Mouse (Mus musculus) heart, postnatal 0 days (tissue): ENCODE measurements around the gene Dnajb13. TPM values are rescaled to one million over a fixed set of nuclear protein-coding genes. Genes with fewer than 3 reads are reported as not detected.

Source experiments
- ATAC-seq: fragments of 200-750 bp; cut with Nextera tagmentation; 2 replicates; pipeline ENCODE4 v1.8.0; 2017; ENCODE audit warnings: low read depth, moderate number of reproducible peaks, moderate library complexity; ENCODE audit not compliant: insufficient read depth
- DNase-seq: peaks from one replicate; pipeline ENCODE4 v3.0.0-alpha.2; 2016; ENCODE audit warnings: low spot score
- H3K27ac ChIP-seq: fragments of 300-500 bp; sonication (generic); 2 replicates; pipeline ENCODE4 v1.5.1; 2014; ENCODE audit warnings: low read depth, mild to moderate bottlenecking
- H3K27me3 ChIP-seq: fragments of 300-500 bp; sonication (generic); 2 replicates; pipeline ENCODE4 v1.6.1; 2014; ENCODE audit warnings: low read length, mixed read lengths; ENCODE audit not compliant: control insufficient read depth, insufficient read depth
- H3K36me3 ChIP-seq: fragments of 300-500 bp; sonication (generic); replicated peaks from 2 replicates; pipeline ENCODE4 v1.6.1; 2014; ENCODE audit warnings: low read length, mixed read lengths; ENCODE audit not compliant: control insufficient read depth, insufficient read depth
- H3K4me1 ChIP-seq: fragments of 300-500 bp; sonication (generic); 2 replicates; pipeline ENCODE4 v1.6.1; 2014; ENCODE audit warnings: antibody characterized with exemption; ENCODE audit not compliant: control insufficient read depth, insufficient read depth
- H3K4me2 ChIP-seq: fragments of 300-500 bp; sonication (generic); 2 replicates; pipeline ENCODE4 v1.6.1; 2014; ENCODE audit warnings: low read depth, mild to moderate bottlenecking, low read length, moderate library complexity
- H3K4me3 ChIP-seq: fragments of 300-500 bp; sonication (generic); 2 replicates; pipeline ENCODE4 v1.5.1; 2014; ENCODE audit warnings: low read depth, low read length
- H3K9ac ChIP-seq: fragments of 300-500 bp; sonication (generic); replicated peaks from 2 replicates; pipeline ENCODE4 v1.6.1; 2014; ENCODE audit warnings: low read depth, low read length, mixed read lengths
- H3K9me3 ChIP-seq: fragments of 300-500 bp; sonication (generic); replicated peaks from 2 replicates; pipeline ENCODE4 v1.6.1; 2016; ENCODE audit warnings: low read length; ENCODE audit not compliant: control insufficient read depth
- CTCF ChIP-seq: IDR thresholded peaks from 2 replicates; pipeline ENCODE4 v1.5.1; 2016; ENCODE audit warnings: antibody characterized with exemption, control low read depth, low read depth
- EP300 ChIP-seq: IDR thresholded peaks from 2 replicates; pipeline ENCODE4 v1.6.1; 2016; ENCODE audit warnings: antibody characterized with exemption, low read depth
- WGBS: fragments of 180-500 bp; shearing (Covaris S2); extraction: QIAGEN DNeasy Blood & Tissue Kit; methylation state at CpG from one replicate; pipeline ENCODE4 v1.1.7; 2014; 5-methylcytosine and 5-hydroxymethylcytosine counted together
- polyA plus RNA-seq: library from polyadenylated mRNA; unstranded; fragments of >200 nt; fragmentation: Nextera tagmentation; extraction: Ambion mirVana; gene quantifications from 2 replicates; pipeline ENCODE4 v1.2.1, GENCODE M21; 2015
- total RNA-seq: library from RNA; depleted of rRNA; stranded (reverse); fragments of >200 nt; gene quantifications from 2 replicates; pipeline ENCODE4 v1.2.3, GENCODE M21; 2014; ENCODE audit warnings: low replicate concordance

The Dnajb13 gene
- total and polyA plus RNA-seq, 2 experiments from 2014 or later = 0.07 TPM; not detected in 1

- DNase-seq = no peak
- H3K4me2 ChIP-seq = no peak overlapping the region
- H3K27me3 ChIP-seq = no peaks in the 10 kb centered on the region
- ATAC-seq = no peak
- no peak overlapping the region for H3K27ac ChIP-seq
- H3K4me3 ChIP-seq = no peak overlapping the region
- no peaks in the 10 kb centered on the region for H3K9me3 ChIP-seq
- TF ChIP-seq EP300 = no peak
- no peak for TF ChIP-seq CTCF
- no peak overlapping the region for H3K9ac ChIP-seq
- 71% methylated on average over 4 of the region's 4 CpGs for WGBS
- peaks cover 25% of the 10 kb centered on the region; the same call in 1 of the 2 replicates for H3K36me3 ChIP-seq
- peaks cover 21% of the 10 kb centered on the region for H3K4me1 ChIP-seq
Measured at GRCm38 (mm10) chr7:100497402-100497801, 17.4 kb downstream of the Dnajb13 start.

GRCm38 (mm10) chr7:100496791-100497190, 18.0 kb downstream of the Dnajb13 start:
- H3K9ac ChIP-seq = no peak overlapping the region
- no peaks in the 10 kb centered on the region for H3K27me3 ChIP-seq
- 93% methylated on average over 9 of the region's 9 CpGs for WGBS
- TF ChIP-seq EP300 = no peak
- TF ChIP-seq CTCF = no peak
- no peaks in the 10 kb centered on the region for H3K9me3 ChIP-seq
- peaks cover 25% of the 10 kb centered on the region; the same call in 1 of the 2 replicates for H3K36me3 ChIP-seq
- H3K4me1 ChIP-seq = peaks cover 21% of the 10 kb centered on the region
- DNase-seq = no peak
- H3K4me3 ChIP-seq = no peak overlapping the region
- no peak overlapping the region for H3K4me2 ChIP-seq
- no peak overlapping the region for H3K27ac ChIP-seq
- no peak for ATAC-seq

GRCm38 (mm10) chr7:100496371-100496770, 18.4 kb downstream of the Dnajb13 start:
- peaks cover 21% of the 10 kb centered on the region for H3K4me1 ChIP-seq
- H3K27ac ChIP-seq = peak overlapping the region; percentile 50
- peak overlapping the region; percentile 68; the same call in 1 of the 2 replicates for H3K4me2 ChIP-seq
- H3K27me3 ChIP-seq = no peaks in the 10 kb centered on the region
- H3K9me3 ChIP-seq = no peaks in the 10 kb centered on the region
- 0 out of 2 replicates have a peak overlapping the region, but pooled peaks have one; percentile 0 for H3K4me3 ChIP-seq
- DNase-seq (no peak), ATAC-seq (no peak)
- H3K9ac ChIP-seq = no peak overlapping the region
- no peak for TF ChIP-seq EP300
- TF ChIP-seq CTCF = no peak
- peaks cover 25% of the 10 kb centered on the region; the same call in 1 of the 2 replicates for H3K36me3 ChIP-seq
- 65% methylated on average over 6 of the region's 6 CpGs for WGBS

- peaks cover 21% of the 10 kb centered on the region for H3K4me1 ChIP-seq
- H3K9me3 ChIP-seq = no peaks in the 10 kb centered on the region
- peak; percentile 88 for DNase-seq
- peak; percentile 78 for ATAC-seq
- peak overlapping the region; percentile 56 for H3K4me3 ChIP-seq
- peak overlapping the region; percentile 30 for H3K9ac ChIP-seq
- H3K27ac ChIP-seq = peak overlapping the region; percentile 80
- WGBS = 28% methylated on average over 11 of the region's 11 CpGs
- peaks cover 25% of the 10 kb centered on the region; the same call in 1 of the 2 replicates for H3K36me3 ChIP-seq
- H3K27me3 ChIP-seq = no peaks in the 10 kb centered on the region
- no peak for TF ChIP-seq CTCF
- TF ChIP-seq EP300 = peak; percentile 54; the same call in 1 of the 2 replicates
- peak overlapping the region; percentile 68 for H3K4me2 ChIP-seq
Measured at GRCm38 (mm10) chr7:100495581-100496251, 19.0 kb downstream of the Dnajb13 start.

GRCm38 (mm10) chr7:100495042-100495441, 19.7 kb downstream of the Dnajb13 start:
- Histone ChIP-seq H3K4me3 (peak overlapping the region; percentile 56), H3K27ac (peak overlapping the region; percentile 80), H3K36me3 (peaks cover 25% of the 10 kb centered on the region; the same call in 1 of the 2 replicates), H3K4me1 (peaks cover 21% of the 10 kb centered on the region), H3K4me2 (peak overlapping the region; percentile 68), H3K9me3 (no peaks in the 10 kb centered on the region), H3K27me3 (no peaks in the 10 kb centered on the region), H3K9ac (peak overlapping the region; percentile 30)
- ATAC-seq = peak; percentile 10
- DNase-seq = no peak
- TF ChIP-seq EP300 (no peak), CTCF (no peak)
- WGBS = 36% methylated on average over 8 of the region's 8 CpGs
